8 mouse cellular contexts compared by ENCODE assay signal in the genomic region with DNA sequence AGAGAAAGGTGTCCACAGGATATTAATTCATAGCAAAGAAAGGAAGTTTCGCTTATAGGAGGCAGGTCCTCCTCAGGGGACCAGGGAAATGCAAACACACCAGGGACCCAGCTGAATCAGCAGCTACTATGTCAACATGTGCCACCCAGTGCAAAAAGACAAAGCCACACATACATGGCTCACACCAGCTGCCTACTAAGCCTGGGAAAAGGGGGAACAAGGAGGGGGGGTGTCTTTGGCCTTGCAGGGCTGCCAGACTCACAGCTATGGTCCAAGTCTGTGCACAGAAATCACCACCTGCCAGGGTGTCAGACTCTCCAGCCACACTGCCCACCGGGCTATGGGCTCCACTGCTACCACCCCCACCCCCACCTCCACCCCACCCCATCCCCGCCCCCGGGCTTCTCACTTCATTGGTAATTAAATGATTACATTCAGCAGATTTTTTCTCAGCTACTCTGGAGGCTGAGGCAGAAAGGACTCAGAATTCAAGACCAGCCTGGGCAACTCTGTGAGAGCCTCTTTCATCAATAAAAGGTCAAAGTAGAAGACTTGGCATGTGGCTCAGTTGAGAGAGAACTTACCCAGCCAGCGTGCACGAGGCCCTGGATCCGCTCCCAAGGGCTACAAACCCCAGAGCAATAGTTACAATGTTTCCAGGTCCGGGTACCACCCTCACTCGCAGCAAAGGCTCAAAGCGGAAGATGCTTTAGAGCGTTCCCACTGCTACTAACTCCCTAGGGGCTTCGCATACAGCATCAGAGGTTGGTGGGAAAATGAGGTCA. TPM values are rescaled to one million over a fixed set of nuclear protein-coding genes. Genes with fewer than 3 reads are reported as not detected.
A peak's percentile ranks its signal among the peaks of the same experiment; 100 is the strongest.
DNase-seq lines count a peak whose midpoint lies in the region; ATAC-seq and TF ChIP-seq lines count a peak whose summit lies in the region.
"Had no signal": no experiment of that assay in that cellular context is flagged by ENCODE, and none has a peak within 500 bp of the region (broad histone marks: within the 10 kb centered on the region; RNA-seq: fewer than 3 reads in every experiment).

No protein-coding gene starts in this region.

- no peak for ATAC-seq in liver, postnatal 0 days
- ATAC-seq in forebrain, embryonic 12.5 days (ENCODE audit: low FRiP score): peak; percentile 53; the same call in 1 of the 2 replicates
- no peak for ATAC-seq in intestine, embryonic 16.5 days
- ATAC-seq in stomach, embryonic 15.5 days (ENCODE audit: insufficient read depth, low FRiP score, low read depth): peak; percentile 62

- H3K9me3 ChIP-seq in liver, postnatal 0 days (ENCODE audit: low read length): no peaks in the 10 kb centered on the region
- H3K9me3 ChIP-seq in forebrain, embryonic 12.5 days: no peaks in the 10 kb centered on the region
- H3K9me3 ChIP-seq in intestine, embryonic 16.5 days (ENCODE audit: control insufficient read depth, low read length): no peaks in the 10 kb centered on the region
- H3K9me3 ChIP-seq in stomach, embryonic 15.5 days: no peaks in the 10 kb centered on the region

- H3K79me2 ChIP-seq in liver, adult 2 months (ENCODE audit: control insufficient read depth, insufficient read depth, low read length): peaks cover 55% of the 10 kb centered on the region

- DNase-seq in liver, adult 2 months (ENCODE audit: extremely low read depth, low read depth, low spot score): peak; percentile 90
- DNase-seq in liver, postnatal 0 days: no peak
- DNase-seq in thymus, postnatal 14 days: no peak
- DNase-seq in thymus, postnatal 10 days (ENCODE audit: low spot score in 2 of 2): no peak
- DNase-seq: liver had no signal

- 18% methylated on average over 12 of the region's 12 CpGs for WGBS in liver, adult 2 months
- WGBS in liver, postnatal 0 days (ENCODE audit: insufficient replicate concordance): 62% methylated on average over 12 of the region's 12 CpGs
- 45% methylated on average over 12 of the region's 12 CpGs for WGBS in forebrain, embryonic 12.5 days
- 50% methylated on average over 12 of the region's 12 CpGs for WGBS in intestine, embryonic 16.5 days
- WGBS in stomach, embryonic 15.5 days: 45% methylated on average over 12 of the region's 12 CpGs

- H3K9ac ChIP-seq in liver, adult 2 months (ENCODE audit: low read depth, low read length): peak overlapping the region; percentile 29
- H3K9ac ChIP-seq in liver, postnatal 0 days (replicated peaks): no peak overlapping the region
- peak overlapping the region; percentile 36; the same call in 1 of the 2 replicates for H3K9ac ChIP-seq in forebrain, embryonic 12.5 days
- no peak overlapping the region for H3K9ac ChIP-seq in intestine, embryonic 16.5 days (ENCODE audit: low read depth, low read length)
- H3K9ac ChIP-seq in stomach, embryonic 15.5 days: no peak overlapping the region

- peak overlapping the region; percentile 83 for H3K27ac ChIP-seq in liver, adult 2 months (replicated peaks; ENCODE audit: insufficient read depth, low read depth, low read length)
- no peak overlapping the region for H3K27ac ChIP-seq in liver, postnatal 0 days (ENCODE audit: low read depth)
- peak overlapping the region; percentile 85 for H3K27ac ChIP-seq in forebrain, embryonic 12.5 days
- no peak overlapping the region; the same call in 1 of the 2 replicates for H3K27ac ChIP-seq in intestine, embryonic 16.5 days (ENCODE audit: low read length)
- peak overlapping the region; percentile 79 for H3K27ac ChIP-seq in stomach, embryonic 15.5 days

- no peak for TF ChIP-seq CTCF in liver, adult 2 months (IDR thresholded peaks at IDR 0.05; ENCODE audit: low read depth, low read length)
- TF ChIP-seq CTCF in liver, postnatal 0 days (IDR thresholded peaks at IDR 0.05; ENCODE audit: low read depth): no peak

- no peaks in the 10 kb centered on the region for H3K36me3 ChIP-seq in liver, adult 2 months (ENCODE audit: control insufficient read depth, insufficient read depth, low read length)
- H3K36me3 ChIP-seq in liver, postnatal 0 days (replicated peaks; ENCODE audit: insufficient read depth, low read length): no peaks in the 10 kb centered on the region
- H3K36me3 ChIP-seq in forebrain, embryonic 12.5 days (replicated peaks): no peaks in the 10 kb centered on the region
- H3K36me3 ChIP-seq in intestine, embryonic 16.5 days (ENCODE audit: control insufficient read depth, insufficient read depth, low read length): no peaks in the 10 kb centered on the region
- no peaks in the 10 kb centered on the region for H3K36me3 ChIP-seq in stomach, embryonic 15.5 days

- no peak overlapping the region for H3K4me3 ChIP-seq in liver, adult 2 months (ENCODE audit: insufficient read depth, low read depth, low read length)
- H3K4me3 ChIP-seq in liver, postnatal 0 days (ENCODE audit: low read depth, low read length): no peak overlapping the region
- H3K4me3 ChIP-seq in forebrain, embryonic 12.5 days (replicated peaks): no peak overlapping the region
- no peak overlapping the region for H3K4me3 ChIP-seq in intestine, embryonic 16.5 days (ENCODE audit: low read length)
- H3K4me3 ChIP-seq in stomach, embryonic 15.5 days (replicated peaks): no peak overlapping the region

- H3K4me2 ChIP-seq in liver, postnatal 0 days (ENCODE audit: low read depth, low read length): no peak overlapping the region
- peak overlapping the region; percentile 17; the same call in 1 of the 2 replicates for H3K4me2 ChIP-seq in forebrain, embryonic 12.5 days
- 0 out of 2 replicates have a peak overlapping the region, but pooled peaks have one; percentile 2 for H3K4me2 ChIP-seq in intestine, embryonic 16.5 days (ENCODE audit: low read depth, low read length)
- peak overlapping the region; percentile 26; the same call in 1 of the 2 replicates for H3K4me2 ChIP-seq in stomach, embryonic 15.5 days

- no peak for TF ChIP-seq POLR2A in liver, adult 2 months (IDR thresholded peaks at IDR 0.05; ENCODE audit: extremely low read depth, insufficient read depth, low read length)

- H3K4me1 ChIP-seq in liver, adult 2 months (ENCODE audit: control insufficient read depth, insufficient read depth, low read length): peaks cover 62% of the 10 kb centered on the region
- H3K4me1 ChIP-seq in liver, postnatal 0 days (ENCODE audit: insufficient read depth): peaks cover 39% of the 10 kb centered on the region
- H3K4me1 ChIP-seq in forebrain, embryonic 12.5 days: peaks cover 93% of the 10 kb centered on the region
- peaks cover 72% of the 10 kb centered on the region for H3K4me1 ChIP-seq in intestine, embryonic 16.5 days (ENCODE audit: control insufficient read depth, insufficient read depth, low read length)
- peaks cover 80% of the 10 kb centered on the region for H3K4me1 ChIP-seq in stomach, embryonic 15.5 days

- H3K27me3 ChIP-seq in liver, adult 2 months (ENCODE audit: control insufficient read depth, insufficient read depth, low read length): no peaks in the 10 kb centered on the region
- H3K27me3 ChIP-seq in liver, postnatal 0 days (ENCODE audit: insufficient read depth, low read length): no peaks in the 10 kb centered on the region
- no peaks in the 10 kb centered on the region for H3K27me3 ChIP-seq in forebrain, embryonic 12.5 days
- H3K27me3 ChIP-seq in intestine, embryonic 16.5 days (replicated peaks; ENCODE audit: control insufficient read depth, insufficient read depth, low read length): no peaks in the 10 kb centered on the region
- no peaks in the 10 kb centered on the region for H3K27me3 ChIP-seq in stomach, embryonic 15.5 days (replicated peaks)

- TF ChIP-seq EP300 in liver, postnatal 0 days (IDR thresholded peaks at IDR 0.05; ENCODE audit: low read depth): no peak

RNA-seq across cellular contexts. Expression of gene Ncor2, which starts 6.0 kb away (rescaled TPM):
- total RNA-seq in liver, adult 2 months (2014; rRNA removed): 7.1 and 9.4 TPM in 2 replicates
- 15.0 and 17.0 TPM in 2 replicates for polyA plus RNA-seq in liver, adult 2 months (2012; rRNA removed)
- polyA plus RNA-seq in liver, postnatal 0 days (2015; fragmentation: Nextera tagmentation; extraction: Ambion mirVana): 3.1 and 3.4 TPM in 2 replicates
- polyA plus RNA-seq in forebrain, embryonic 12.5 days (2016; fragmentation: Nextera tagmentation; extraction: Ambion mirVana): 26.0 and 27.0 TPM in 2 replicates
- polyA plus RNA-seq in intestine, embryonic 16.5 days (2015; fragmentation: Nextera tagmentation; extraction: Ambion mirVana): 13.1 and 14.4 TPM in 2 replicates
- 26.7 and 32.5 TPM in 2 replicates for polyA plus RNA-seq in stomach, embryonic 15.5 days (2015; fragmentation: Nextera tagmentation; extraction: Ambion mirVana)

Comparison
In these comparisons a context has a peak if more than half of its experiments do, and no peak if none do; other contexts are left out.
1. H3K27ac ChIP-seq: peak in liver, adult 2 months (single experiment), forebrain, embryonic 12.5 days (single experiment) and stomach, embryonic 15.5 days (single experiment); none in liver, postnatal 0 days (single experiment) and intestine, embryonic 16.5 days (single experiment).
2. H3K9ac ChIP-seq: peak in liver, adult 2 months (single experiment) and forebrain, embryonic 12.5 days (single experiment); none in liver, postnatal 0 days (single experiment), intestine, embryonic 16.5 days (single experiment) and stomach, embryonic 15.5 days (single experiment).
3. ATAC-seq: peak in forebrain, embryonic 12.5 days (single experiment) and stomach, embryonic 15.5 days (single experiment); none in liver, postnatal 0 days (single experiment) and intestine, embryonic 16.5 days (single experiment).